Mouse (Mus musculus): Measurements from ENCODE around the gene Tbc1d10a. TPM values are rescaled to one million over a fixed set of nuclear protein-coding genes. Genes with fewer than 3 reads are reported as not detected.

Gene Tbc1d10a
- polyA plus RNA-seq, 1 experiment from 2014 or later, result 50.9 TPM

DNA sequence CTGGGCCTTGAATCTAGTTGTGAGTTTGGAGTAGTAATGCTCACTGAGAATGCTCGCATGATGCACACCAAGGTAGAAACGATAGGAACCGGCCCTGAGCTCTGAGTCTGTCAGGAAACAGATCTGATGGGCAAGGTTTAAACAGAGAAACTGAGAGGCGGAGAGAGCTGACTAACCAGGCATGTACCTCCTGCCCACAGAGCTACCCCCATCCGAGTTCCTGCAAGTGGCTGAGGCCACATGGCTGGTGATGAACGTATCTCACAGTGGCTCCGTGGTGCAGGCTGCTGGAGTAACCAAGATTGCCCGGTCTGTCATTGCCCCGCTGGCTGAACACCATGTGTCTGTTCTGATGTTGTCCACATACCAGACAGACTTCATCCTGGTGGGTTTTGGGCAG lies 33.3 kb downstream of the Tbc1d10a start:
- in situ Hi-C loops (cut with MboI; ENCODE audit: low pct_unique_long_range_greater_than_20kb), result loop anchor here (5.0 to 10.0 kb wide), 3 partner anchors 37 to 165 kb away; partner anchors contain the start of genes Lif and Rnf215
- CTCF ChIA-PET, result interaction anchor here (0.9 to 2.0 kb wide), 27 partner anchors 10 to 232 kb away, joined by 3 to 24 read pairs (median 4); partner anchors contain the start of genes Lif, Rnf215 and Tbc1d10a

DNA sequence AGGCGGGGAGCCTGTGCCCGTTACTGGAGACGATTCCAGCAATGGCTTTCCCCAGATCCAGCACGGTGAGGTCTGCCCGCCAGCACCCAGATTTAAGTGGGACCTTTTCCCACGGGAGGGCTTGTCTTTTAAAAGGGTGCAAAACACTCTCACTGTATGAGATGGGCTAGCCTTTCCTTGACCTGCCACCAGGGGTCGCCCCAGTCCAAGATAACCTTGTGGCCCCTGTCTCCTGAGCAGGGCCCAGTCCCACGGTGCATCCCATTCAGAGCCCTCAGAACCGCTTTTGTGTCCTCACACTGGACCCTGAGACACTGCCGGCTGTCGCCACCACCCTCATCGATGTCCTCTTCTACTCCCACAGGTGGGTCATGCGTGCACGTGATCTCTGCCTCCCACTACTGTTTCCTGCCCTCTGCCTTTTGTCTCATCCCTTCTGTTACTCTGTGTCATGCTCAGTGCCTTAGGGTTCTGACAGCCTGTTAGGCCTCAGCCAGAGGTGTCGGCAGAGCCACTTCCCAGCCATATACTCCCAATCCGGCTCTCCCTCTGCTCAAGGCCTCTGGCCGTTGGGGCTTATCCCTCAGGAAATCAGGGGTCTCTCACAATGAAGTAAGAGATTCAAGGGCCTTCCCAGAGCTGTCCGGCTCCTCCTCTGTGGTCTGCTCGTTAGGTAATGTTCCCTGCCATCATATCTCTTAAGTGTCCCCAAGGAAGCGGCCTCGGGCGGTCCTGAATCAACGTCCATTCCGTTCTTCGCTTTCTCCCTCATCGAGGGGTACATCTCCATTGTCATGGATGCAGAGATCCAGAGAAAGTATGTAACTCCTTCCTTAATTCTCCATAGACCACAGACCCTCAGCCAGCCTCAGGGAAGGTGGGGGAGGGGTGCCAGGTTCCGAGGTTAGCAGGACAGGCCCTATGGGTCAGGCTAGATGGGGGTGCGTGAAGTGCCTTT lies 34.1 kb downstream of the Tbc1d10a start:
- ATAC-seq, result peak; percentile 42
- in situ Hi-C loops (cut with MboI; ENCODE audit: low pct_unique_long_range_greater_than_20kb), result loop anchor here (5.0 kb wide), 1 partner anchor 37 kb away; the partner anchor contains the start of gene Lif
- no peak for DNase-seq (ENCODE audit: low read depth, low spot score)
- POLR2A ChIA-PET, result interaction anchor here (1.4 to 1.5 kb wide), 2 partner anchors 34 to 40 kb away, joined by 3 to 5 read pairs; partner anchors contain the start of gene Tbc1d10a
- CTCF ChIA-PET, result interaction anchor here (0.9 to 2.0 kb wide), 15 partner anchors 11 to 89 kb away, joined by 3 to 24 read pairs (median 4); partner anchors contain the start of genes Lif and Tbc1d10a
- H3K27me3 ChIP-seq, result no peaks in the 10 kb centered on the region
- TF ChIP-seq CTCF (IDR thresholded peaks at IDR 0.05), result no peak

More for the DNA sequence above, 33.3 kb downstream of the Tbc1d10a start:
- DNase-seq (ENCODE audit: low read depth, low spot score), result no peak
- no peak for TF ChIP-seq CTCF (IDR thresholded peaks at IDR 0.05)
- POLR2A ChIA-PET, result interaction anchor here (1.0 to 1.5 kb wide), 4 partner anchors 33 to 197 kb away, joined by 3 to 5 read pairs (median 4); partner anchors contain the start of genes Rnf215 and Tbc1d10a
- H3K27me3 ChIP-seq, result no peaks in the 10 kb centered on the region
- no peak for ATAC-seq

- DNase-seq (ENCODE audit: low read depth, low spot score), result no peak
- ChIA-PET CTCF (no interaction called here), POLR2A (no interaction called here)
- in situ Hi-C loops (cut with MboI; ENCODE audit: low pct_unique_long_range_greater_than_20kb), result loop anchor here (5.0 kb wide), 1 partner anchor 35 kb away; the partner anchor contains the start of gene Lif
- ATAC-seq, result no peak
- no peaks in the 10 kb centered on the region for H3K27me3 ChIP-seq
- TF ChIP-seq CTCF (IDR thresholded peaks at IDR 0.05), result no peak
Measured at GRCm38 (mm10) chr11:4222046-4222950, 35.7 kb downstream of the Tbc1d10a start.

DNA sequence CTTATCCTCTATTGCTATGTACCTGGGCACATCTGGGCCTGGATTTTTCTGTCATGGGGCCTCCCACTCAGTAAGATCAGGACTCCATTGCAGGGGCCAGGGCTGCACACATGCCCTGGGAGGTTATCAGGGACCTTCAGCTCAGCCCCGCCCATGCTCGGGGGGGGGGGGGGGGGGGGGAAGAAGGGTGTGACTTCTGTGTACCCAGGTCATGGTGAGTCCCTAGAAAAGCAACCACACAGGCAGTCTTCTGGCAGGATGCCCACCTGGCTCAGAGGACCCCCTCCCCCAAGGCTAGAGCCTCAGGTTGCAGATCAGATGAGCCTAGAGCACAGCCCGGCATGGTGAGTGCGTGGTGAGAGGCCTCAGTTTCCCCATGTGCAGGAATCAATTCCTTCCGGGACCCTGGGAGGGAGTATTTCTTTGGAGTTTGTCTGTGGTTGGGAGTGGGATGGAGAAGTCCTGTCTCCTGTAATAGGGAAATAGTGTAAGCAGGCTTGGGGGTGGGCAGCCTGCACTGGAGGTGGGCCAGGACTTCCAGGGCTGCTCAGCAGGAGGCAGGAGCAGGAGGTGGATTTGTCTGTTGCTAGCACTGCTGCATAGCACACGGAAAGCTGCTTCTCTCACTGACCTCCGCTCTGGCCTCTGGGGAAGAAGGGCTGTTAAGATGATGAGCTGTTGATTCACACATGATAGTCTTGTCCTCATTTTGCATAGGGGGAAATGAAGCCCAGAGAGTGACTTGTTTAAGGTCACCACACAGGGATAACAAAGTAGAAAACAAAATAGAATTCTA lies 37.0 kb downstream of the Tbc1d10a start:
- H3K27me3 ChIP-seq, result no peaks in the 10 kb centered on the region
- DNase-seq (ENCODE audit: low read depth, low spot score) (no peak), ATAC-seq (no peak)
- ChIA-PET CTCF (no interaction called here), POLR2A (no interaction called here)
- in situ Hi-C loops (cut with MboI; ENCODE audit: low pct_unique_long_range_greater_than_20kb), result loop anchor here (5.0 kb wide), 1 partner anchor 34 kb away; the partner anchor contains the start of gene Lif
- TF ChIP-seq CTCF (IDR thresholded peaks at IDR 0.05), result no peak

DNA sequence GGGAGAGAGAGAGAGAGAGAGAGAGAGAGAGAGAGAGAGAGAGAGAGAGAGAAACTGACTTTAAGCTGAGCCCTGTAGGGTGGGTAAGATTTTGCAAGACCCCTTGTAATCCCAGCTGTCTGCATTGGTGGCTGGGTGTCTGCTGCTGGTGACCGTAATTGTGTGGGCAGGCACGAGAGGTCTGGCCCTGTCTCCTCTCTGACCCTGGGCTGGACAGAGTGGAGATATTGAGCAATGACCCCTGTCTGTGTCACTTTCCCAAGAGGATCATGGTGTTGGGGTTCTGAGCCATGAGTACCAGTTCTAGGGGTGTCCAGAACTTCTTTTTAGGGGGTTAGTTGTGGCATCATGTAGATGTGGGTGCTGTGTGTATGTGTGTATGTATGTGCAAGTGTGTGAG lies 37.6 kb downstream of the Tbc1d10a start:
- ChIA-PET CTCF (no interaction called here), POLR2A (no interaction called here)
- no peaks in the 10 kb centered on the region for H3K27me3 ChIP-seq
- no peak for DNase-seq (ENCODE audit: low read depth, low spot score)
- ATAC-seq, result no peak
- no peak for TF ChIP-seq CTCF (IDR thresholded peaks at IDR 0.05)
- in situ Hi-C loops (cut with MboI; ENCODE audit: low pct_unique_long_range_greater_than_20kb), result loop anchor here (5.0 kb wide), 1 partner anchor 33 kb away; the partner anchor contains the start of gene Lif

DNA sequence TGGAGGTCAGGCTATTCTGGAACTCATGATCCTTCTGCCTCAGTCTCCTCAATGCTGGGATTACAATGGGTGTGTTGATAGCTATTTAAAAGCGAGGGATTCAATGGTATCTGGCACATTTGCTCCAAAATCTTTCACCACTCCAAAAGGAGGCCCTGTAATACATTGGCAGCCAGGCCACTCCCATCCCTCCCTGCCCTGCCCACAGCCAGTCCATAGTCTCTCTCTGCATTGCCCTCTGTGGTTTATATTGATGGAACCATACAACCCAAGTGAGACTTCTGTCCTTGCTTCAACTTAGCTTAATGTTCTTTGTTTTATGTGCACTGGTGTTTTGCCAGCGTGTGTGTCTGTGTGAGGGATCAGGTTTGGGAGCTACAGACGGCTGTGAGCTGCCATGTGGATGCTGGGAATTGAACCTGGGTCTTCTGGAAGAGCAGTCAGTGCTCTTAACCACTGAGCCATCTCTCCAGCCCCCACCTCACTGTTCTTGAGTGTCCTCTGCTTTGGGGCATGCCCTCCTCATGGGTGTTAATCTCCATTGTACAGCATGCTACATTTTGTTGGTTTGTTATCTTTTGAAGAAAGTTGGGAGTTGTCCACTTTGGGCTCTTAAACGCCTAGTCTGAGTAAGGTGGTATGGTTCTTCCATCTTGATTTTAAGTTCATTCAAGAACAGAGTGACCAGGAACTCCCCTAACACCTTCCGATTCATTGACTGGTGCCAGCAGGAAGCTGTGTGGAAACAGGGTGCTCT lies 40.2 kb downstream of the Tbc1d10a start:
- H3K27me3 ChIP-seq, result no peaks in the 10 kb centered on the region
- no peak for TF ChIP-seq CTCF (IDR thresholded peaks at IDR 0.05)
- in situ Hi-C loops (cut with MboI; ENCODE audit: low pct_unique_long_range_greater_than_20kb), result loop anchor here (25.0 kb wide), 1 partner anchor 611 kb away; the partner anchor contains the start of gene Nf2
- ATAC-seq, result no peak
- ChIA-PET POLR2A (interaction anchor here (0.6 kb wide), 1 partner anchor 10 kb away, joined by 4 read pairs; no protein-coding TSS in a partner anchor), CTCF (no interaction called here)
- DNase-seq (ENCODE audit: low read depth, low spot score), result no peak

DNA sequence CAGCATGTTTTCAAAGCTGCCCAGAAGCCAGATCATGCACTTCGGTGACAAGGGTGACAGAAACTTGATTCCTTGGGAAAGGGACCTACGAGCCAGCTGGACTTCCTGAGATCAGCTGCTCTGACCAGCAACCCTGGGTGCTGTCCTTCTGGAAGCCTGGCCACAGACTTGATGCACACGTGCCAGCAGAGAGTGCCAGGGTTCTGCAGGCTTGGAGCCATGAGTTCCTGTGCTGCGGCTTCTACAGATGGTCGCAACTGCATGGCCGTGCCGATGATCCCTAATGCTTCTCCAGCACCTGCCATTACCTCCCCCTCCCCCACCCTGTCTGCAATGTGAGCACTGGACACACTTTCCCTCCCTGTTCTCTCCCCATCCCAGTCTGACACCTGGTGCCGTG lies 41.9 kb downstream of the Tbc1d10a start:
- in situ Hi-C loops (cut with MboI; ENCODE audit: low pct_unique_long_range_greater_than_20kb), result loop anchor here (25.0 kb wide), 1 partner anchor 609 kb away; the partner anchor contains the start of gene Nf2
- no peaks in the 10 kb centered on the region for H3K27me3 ChIP-seq
- ChIA-PET POLR2A (interaction anchor here (0.7 kb wide), 1 partner anchor 465 kb away, joined by 3 read pairs; no protein-coding TSS in a partner anchor), CTCF (no interaction called here)
- no peak for DNase-seq (ENCODE audit: low read depth, low spot score)
- TF ChIP-seq CTCF (IDR thresholded peaks at IDR 0.05), result no peak
- ATAC-seq, result no peak

- POLR2A ChIA-PET, result no interaction called here
- H3K27me3 ChIP-seq, result no peaks in the 10 kb centered on the region
- CTCF ChIA-PET, result no interaction called here
- no peak for TF ChIP-seq CTCF (IDR thresholded peaks at IDR 0.05)
- ATAC-seq (no peak), DNase-seq (ENCODE audit: low read depth, low spot score) (no peak)
- in situ Hi-C loops (cut with MboI; ENCODE audit: low pct_unique_long_range_greater_than_20kb), result loop anchor here (25.0 kb wide), 1 partner anchor 607 kb away; the partner anchor contains the start of gene Nf2
Measured at GRCm38 (mm10) chr11:4229841-4230240, 43.3 kb downstream of the Tbc1d10a start.

DNA sequence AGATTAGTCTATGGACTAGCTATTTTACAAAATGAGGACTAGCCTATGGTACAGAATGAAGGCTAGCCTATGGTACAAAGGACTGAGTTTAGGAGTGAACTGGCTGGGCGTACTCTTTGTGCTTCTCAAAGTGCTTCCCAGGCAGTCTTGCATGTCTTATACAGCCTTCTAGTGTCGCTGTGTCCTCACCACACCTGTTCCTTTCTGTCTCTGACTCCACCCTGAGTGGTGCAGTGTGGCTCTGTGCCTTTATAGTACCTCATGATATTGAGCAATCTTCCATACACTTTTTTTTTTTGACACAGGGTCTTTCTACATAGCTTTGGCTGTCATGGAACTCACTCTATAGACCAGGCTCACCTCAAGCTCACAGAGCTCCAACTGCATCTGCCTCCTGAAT lies 44.8 kb downstream of the Tbc1d10a start:
- ChIA-PET CTCF (no interaction called here), POLR2A (no interaction called here)
- TF ChIP-seq CTCF (IDR thresholded peaks at IDR 0.05), result no peak
- in situ Hi-C loops (cut with MboI; ENCODE audit: low pct_unique_long_range_greater_than_20kb), result loop anchor here (25.0 kb wide), 1 partner anchor 606 kb away; the partner anchor contains the start of gene Nf2
- no peaks in the 10 kb centered on the region for H3K27me3 ChIP-seq
- DNase-seq (ENCODE audit: low read depth, low spot score), result no peak
- ATAC-seq, result no peak
